Mouse (Mus musculus): Measurements from ENCODE around the gene 2810459M11Rik. TPM values are rescaled to one million over a fixed set of nuclear protein-coding genes. Genes with fewer than 3 reads are reported as not detected.
A peak's percentile ranks its signal among the peaks of the same experiment; 100 is the strongest.
"Not testable (repeated sequence)": the region's sequence is repeated elsewhere in the genome, so short reads cannot be mapped to it uniquely, and the experiment has no call there.

2810459M11Rik gene
- 0.66 and 0.81 TPM in 2 replicates for polyA plus RNA-seq (2015; fragmentation: Nextera tagmentation; extraction: Ambion mirVana)

GRCm38 (mm10) chr1:86045848-86046805, at the start of gene 2810459M11Rik:
2810459M11Rik (plus strand) TSS chr1:86045863.
- peak; percentile 22; the same call in 1 of the 2 replicates for ATAC-seq (ENCODE audit: insufficient number of reproducible peaks, low FRiP score, low TSS enrichment, low read depth)
- WGBS = under 1% methylated on average over 102 of the region's 110 CpGs

GRCm38 (mm10) chr1:85997221-85997620, 48.4 kb upstream of the 2810459M11Rik start:
- 0 out of 2 replicates have a peak, but pooled peaks cover 5% of the 10 kb centered on the region for H3K4me1 ChIP-seq
- H3K27ac ChIP-seq (replicated peaks) = no peak overlapping the region
- no peaks in the 10 kb centered on the region for H3K27me3 ChIP-seq
- H3K4me3 ChIP-seq (replicated peaks) = no peak overlapping the region
- H3K9me3 ChIP-seq (replicated peaks) = no peaks in the 10 kb centered on the region
- no peaks in the 10 kb centered on the region for H3K36me3 ChIP-seq
- ATAC-seq (ENCODE audit: insufficient number of reproducible peaks, low FRiP score, low TSS enrichment, low read depth) = no peak
- no peak overlapping the region for H3K9ac ChIP-seq
- H3K4me2 ChIP-seq (replicated peaks) = no peak overlapping the region
- WGBS = 92% methylated on average over 1 of the region's 1 CpGs

More at GRCm38 (mm10) chr1:86045848-86046805, at the start of gene 2810459M11Rik:
- Histone ChIP-seq H3K4me2 (replicated peaks) (peak within 1 kb of the TSS; percentile 97), H3K27me3 (peaks cover 62% of the 10 kb centered on the region), H3K27ac (replicated peaks) (no peak within 1 kb of the TSS), H3K4me1 (peaks cover 15% of the 10 kb centered on the region), H3K9ac (peak within 1 kb of the TSS; percentile 31), H3K36me3 (no peaks in the 10 kb centered on the region), H3K4me3 (replicated peaks) (peak within 1 kb of the TSS; percentile 53), H3K9me3 (replicated peaks) (no peaks in the 10 kb centered on the region)

- Histone ChIP-seq H3K4me1 (0 out of 2 replicates have a peak, but pooled peaks cover 5% of the 10 kb centered on the region), H3K27me3 (no peaks in the 10 kb centered on the region), H3K9ac (no peak overlapping the region), H3K4me3 (replicated peaks) (no peak overlapping the region), H3K36me3 (no peaks in the 10 kb centered on the region), H3K4me2 (replicated peaks) (no peak overlapping the region), H3K9me3 (replicated peaks) (no peaks in the 10 kb centered on the region), H3K27ac (replicated peaks) (no peak overlapping the region)
- no peak for ATAC-seq (ENCODE audit: insufficient number of reproducible peaks, low FRiP score, low TSS enrichment, low read depth)
- WGBS = 66% methylated on average over 4 of the region's 4 CpGs
Observed at GRCm38 (mm10) chr1:85998012-85998411, 47.7 kb upstream of the 2810459M11Rik start.

GRCm38 (mm10) chr1:85999853-86000570, 45.7 kb upstream of the 2810459M11Rik start:
- Histone ChIP-seq H3K27ac (replicated peaks) (no peak overlapping the region), H3K4me2 (replicated peaks) (no peak overlapping the region), H3K9ac (no peak overlapping the region), H3K4me3 (replicated peaks) (no peak overlapping the region), H3K9me3 (replicated peaks) (no peaks in the 10 kb centered on the region), H3K4me1 (0 out of 2 replicates have a peak, but pooled peaks cover 5% of the 10 kb centered on the region), H3K27me3 (no peaks in the 10 kb centered on the region), H3K36me3 (no peaks in the 10 kb centered on the region)
- ATAC-seq (ENCODE audit: insufficient number of reproducible peaks, low FRiP score, low TSS enrichment, low read depth) = no peak
- 77% methylated on average over 18 of the region's 18 CpGs for WGBS

GRCm38 (mm10) chr1:86005540-86005939, 40.1 kb upstream of the 2810459M11Rik start:
- no peak overlapping the region for H3K9ac ChIP-seq
- 83% methylated on average over 10 of the region's 10 CpGs for WGBS
- no peaks in the 10 kb centered on the region for H3K36me3 ChIP-seq
- H3K4me2 ChIP-seq (replicated peaks) = no peak overlapping the region
- H3K4me1 ChIP-seq = no peaks in the 10 kb centered on the region
- ATAC-seq (ENCODE audit: insufficient number of reproducible peaks, low FRiP score, low TSS enrichment, low read depth) = no peak
- H3K27me3 ChIP-seq = no peaks in the 10 kb centered on the region
- H3K9me3 ChIP-seq (replicated peaks) = no peaks in the 10 kb centered on the region
- H3K4me3 ChIP-seq (replicated peaks) = no peak overlapping the region
- no peak overlapping the region for H3K27ac ChIP-seq (replicated peaks)

- Histone ChIP-seq H3K9me3 (replicated peaks) (no peaks in the 10 kb centered on the region), H3K4me1 (no peaks in the 10 kb centered on the region), H3K27me3 (no peaks in the 10 kb centered on the region), H3K4me2 (replicated peaks) (no peak overlapping the region), H3K27ac (replicated peaks) (no peak overlapping the region), H3K9ac (no peak overlapping the region), H3K4me3 (replicated peaks) (no peak overlapping the region), H3K36me3 (no peaks in the 10 kb centered on the region)
- no peak for ATAC-seq (ENCODE audit: insufficient number of reproducible peaks, low FRiP score, low TSS enrichment, low read depth)
- 86% methylated on average over 6 of the region's 6 CpGs for WGBS
Observed at GRCm38 (mm10) chr1:86006040-86006439, 39.6 kb upstream of the 2810459M11Rik start.

- H3K4me3 ChIP-seq (replicated peaks) = no peak overlapping the region
- 0 out of 2 replicates have a peak overlapping the region, but pooled peaks have one; percentile 32 for H3K4me2 ChIP-seq (replicated peaks)
- no peaks in the 10 kb centered on the region for H3K27me3 ChIP-seq
- WGBS = under 1% methylated on average over 7 of the region's 7 CpGs
- H3K9ac ChIP-seq = no peak overlapping the region
- ATAC-seq (ENCODE audit: insufficient number of reproducible peaks, low FRiP score, low TSS enrichment, low read depth) = peak; percentile 19; the same call in 1 of the 2 replicates
- H3K4me1 ChIP-seq = no peaks in the 10 kb centered on the region
- H3K9me3 ChIP-seq (replicated peaks) = no peaks in the 10 kb centered on the region
- H3K36me3 ChIP-seq = no peaks in the 10 kb centered on the region
- no peak overlapping the region for H3K27ac ChIP-seq (replicated peaks)
Observed at GRCm38 (mm10) chr1:86007778-86008177, 37.9 kb upstream of the 2810459M11Rik start.

GRCm38 (mm10) chr1:86015758-86016157, 29.9 kb upstream of the 2810459M11Rik start:
- not testable (repeated sequence) for H3K9me3 ChIP-seq (replicated peaks); H3K36me3 ChIP-seq; H3K4me3 ChIP-seq (replicated peaks); H3K4me2 ChIP-seq (replicated peaks); H3K27ac ChIP-seq (replicated peaks); H3K9ac ChIP-seq; H3K4me1 ChIP-seq; ATAC-seq (ENCODE audit: insufficient number of reproducible peaks, low FRiP score, low TSS enrichment, low read depth)
- peaks cover 28% of the 10 kb centered on the region for H3K27me3 ChIP-seq
- 93% methylated on average over 9 of the region's 9 CpGs for WGBS

- no peaks in the 10 kb centered on the region for H3K9me3 ChIP-seq (replicated peaks)
- H3K4me3 ChIP-seq (replicated peaks) = no peak within 1 kb of the TSS
- H3K4me1 ChIP-seq = peaks cover 7% of the 10 kb centered on the region; the same call in 1 of the 2 replicates
- no peak within 1 kb of the TSS for H3K4me2 ChIP-seq (replicated peaks)
- WGBS = 80% methylated on average over 8 of the region's 8 CpGs
- ATAC-seq (ENCODE audit: insufficient number of reproducible peaks, low FRiP score, low TSS enrichment, low read depth) = no peak
- no peaks in the 10 kb centered on the region for H3K36me3 ChIP-seq
- peaks cover 30% of the 10 kb centered on the region for H3K27me3 ChIP-seq
- H3K27ac ChIP-seq (replicated peaks) = no peak within 1 kb of the TSS
- H3K9ac ChIP-seq = no peak within 1 kb of the TSS
Observed at GRCm38 (mm10) chr1:86016516-86016915, 29.1 kb upstream of the 2810459M11Rik start, which contains the start of gene Spata3. Spata3 (plus strand) TSS chr1:86016816.

GRCm38 (mm10) chr1:86018235-86019055, 27.2 kb upstream of the 2810459M11Rik start:
- Histone ChIP-seq H3K9me3 (replicated peaks) (no peaks in the 10 kb centered on the region), H3K27me3 (peaks cover 35% of the 10 kb centered on the region), H3K9ac (no peak overlapping the region), H3K4me1 (peaks cover 7% of the 10 kb centered on the region; the same call in 1 of the 2 replicates), H3K4me2 (replicated peaks) (peak overlapping the region; percentile 92), H3K36me3 (no peaks in the 10 kb centered on the region), H3K27ac (replicated peaks) (no peak overlapping the region), H3K4me3 (replicated peaks) (peak overlapping the region; percentile 47)
- 0 out of 2 replicates have a peak, but pooled peaks have one; percentile 19 for ATAC-seq (ENCODE audit: insufficient number of reproducible peaks, low FRiP score, low TSS enrichment, low read depth)
- WGBS = 3% methylated on average over 60 of the region's 60 CpGs

Measured in embryonic facial prominence, embryonic 15.5 days (tissue).